Mouse (Mus musculus): ENCODE measurements at regions not wholly inside any gene's neighbourhood (a gene's known extent, or its start where the extent isn't known, plus 50 kb on each side); places are given as distances from the start of the nearest gene placed in this dataset.
A peak's percentile ranks its signal among the peaks of the same experiment; 100 is the strongest.

- peak; percentile 75 for TF ChIP-seq CTCF (IDR thresholded peaks at IDR 0.05; ENCODE audit: low read depth)
- Histone ChIP-seq H3K9ac (no peak overlapping the region), H3K4me3 (ENCODE audit: low read depth, low read length) (no peak overlapping the region), H3K4me1 (ENCODE audit: insufficient read depth) (0 out of 2 replicates have a peak, but pooled peaks cover 3% of the 10 kb centered on the region), H3K9me3 (ENCODE audit: low read length) (no peaks in the 10 kb centered on the region), H3K27ac (ENCODE audit: low read depth, low read length) (no peak overlapping the region), H3K4me2 (ENCODE audit: low read depth) (no peak overlapping the region), H3K36me3 (ENCODE audit: insufficient read depth) (no peaks in the 10 kb centered on the region), H3K27me3 (ENCODE audit: insufficient read depth, low read length) (no peaks in the 10 kb centered on the region)
- 30% methylated on average over 7 of the region's 7 CpGs for WGBS
- 0 out of 2 replicates have a peak, but pooled peaks have one; percentile 38 for ATAC-seq
- DNase-seq, result peak; percentile 70
These were observed 154.8 kb upstream of the Gmds start for GRCm38 (mm10) chr13:32493309-32493708.

- peak; percentile 5 for DNase-seq
- no peak for ATAC-seq
- 57% methylated on average over 7 of the region's 7 CpGs for WGBS
- no peak for TF ChIP-seq CTCF (IDR thresholded peaks at IDR 0.05; ENCODE audit: low read depth)
- Histone ChIP-seq H3K36me3 (ENCODE audit: insufficient read depth) (no peaks in the 10 kb centered on the region), H3K9me3 (ENCODE audit: low read length) (no peaks in the 10 kb centered on the region), H3K4me3 (ENCODE audit: low read depth, low read length) (no peak overlapping the region), H3K27ac (ENCODE audit: low read depth, low read length) (no peak overlapping the region), H3K9ac (no peak overlapping the region), H3K4me2 (ENCODE audit: low read depth) (no peak overlapping the region), H3K27me3 (ENCODE audit: insufficient read depth, low read length) (no peaks in the 10 kb centered on the region), H3K4me1 (ENCODE audit: insufficient read depth) (0 out of 2 replicates have a peak, but pooled peaks cover 3% of the 10 kb centered on the region)
These were observed 154.0 kb upstream of the Gmds start for GRCm38 (mm10) chr13:32492566-32492965.

DNA sequence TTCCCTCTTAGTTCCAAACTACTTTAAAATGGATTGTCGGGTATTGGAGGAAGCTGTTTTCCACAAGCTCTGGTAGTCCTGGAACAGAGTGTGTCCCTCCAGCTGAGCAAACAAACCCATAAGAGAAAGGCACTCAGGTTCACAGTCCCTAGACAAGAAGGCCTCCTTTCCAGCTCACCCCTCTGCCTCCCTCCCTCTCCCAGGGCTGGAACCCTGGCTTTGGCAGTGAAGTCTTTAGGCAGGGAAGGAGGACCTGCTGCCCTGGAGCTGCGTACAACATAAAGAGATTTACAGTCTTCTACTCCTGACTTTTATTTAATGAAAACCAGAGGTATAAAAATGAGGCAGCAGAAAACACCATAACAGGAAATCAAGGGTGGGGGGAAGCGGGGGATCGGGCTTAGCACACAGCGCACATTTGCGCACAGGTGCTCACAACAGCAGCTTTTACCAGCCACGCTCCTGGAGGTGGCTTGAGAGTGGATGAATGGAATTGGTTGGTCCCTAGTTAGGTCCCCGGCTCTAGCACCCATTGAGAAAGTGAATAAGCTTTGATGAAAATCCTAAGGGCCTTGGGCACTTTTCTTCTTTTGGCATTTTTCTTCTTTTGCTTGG is 143.0 kb upstream of the Gmds start:
- no peak for TF ChIP-seq CTCF (IDR thresholded peaks at IDR 0.05; ENCODE audit: low read depth)

DNA sequence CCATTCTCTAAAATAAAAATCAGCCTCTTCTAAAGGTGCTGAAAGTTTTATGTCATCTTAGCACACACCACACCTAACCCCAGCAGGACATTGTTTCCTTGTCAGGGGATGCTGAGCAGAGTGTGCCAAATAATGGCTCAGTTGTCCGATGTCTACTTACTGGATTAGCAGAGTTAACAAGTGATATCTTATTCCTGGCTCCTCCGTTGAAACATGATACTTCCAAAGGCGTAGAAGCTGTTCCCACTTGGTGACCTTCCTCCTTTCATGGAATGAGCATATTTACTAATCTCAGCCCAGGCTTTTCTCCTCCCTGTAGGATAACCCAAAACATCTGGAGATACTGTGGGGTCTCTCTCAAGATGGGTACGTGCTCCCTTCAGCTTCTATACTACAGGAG is 141.5 kb upstream of the Gmds start:
- Histone ChIP-seq H3K27ac (ENCODE audit: low read depth, low read length) (no peak overlapping the region), H3K9ac (no peak overlapping the region), H3K4me3 (ENCODE audit: low read depth, low read length) (no peak overlapping the region), H3K4me1 (ENCODE audit: insufficient read depth) (no peaks in the 10 kb centered on the region), H3K36me3 (ENCODE audit: insufficient read depth) (no peaks in the 10 kb centered on the region), H3K4me2 (ENCODE audit: low read depth) (no peak overlapping the region), H3K9me3 (ENCODE audit: low read length) (no peaks in the 10 kb centered on the region), H3K27me3 (ENCODE audit: insufficient read depth, low read length) (no peaks in the 10 kb centered on the region)
- DNase-seq (no peak), ATAC-seq (no peak)
- 68% methylated on average over 4 of the region's 4 CpGs for WGBS
- TF ChIP-seq CTCF (IDR thresholded peaks at IDR 0.05; ENCODE audit: low read depth), result no peak

More for the DNA sequence above, 143.0 kb upstream of the Gmds start:
- Histone ChIP-seq H3K27ac (ENCODE audit: low read depth, low read length) (no peak overlapping the region), H3K4me1 (ENCODE audit: insufficient read depth) (no peaks in the 10 kb centered on the region), H3K9ac (no peak overlapping the region), H3K9me3 (ENCODE audit: low read length) (no peaks in the 10 kb centered on the region), H3K4me3 (ENCODE audit: low read depth, low read length) (no peak overlapping the region), H3K36me3 (ENCODE audit: insufficient read depth) (no peaks in the 10 kb centered on the region), H3K4me2 (ENCODE audit: low read depth) (no peak overlapping the region), H3K27me3 (ENCODE audit: insufficient read depth, low read length) (no peaks in the 10 kb centered on the region)
- DNase-seq (no peak), ATAC-seq (no peak)
- WGBS, result 79% methylated on average over 8 of the region's 8 CpGs

DNA sequence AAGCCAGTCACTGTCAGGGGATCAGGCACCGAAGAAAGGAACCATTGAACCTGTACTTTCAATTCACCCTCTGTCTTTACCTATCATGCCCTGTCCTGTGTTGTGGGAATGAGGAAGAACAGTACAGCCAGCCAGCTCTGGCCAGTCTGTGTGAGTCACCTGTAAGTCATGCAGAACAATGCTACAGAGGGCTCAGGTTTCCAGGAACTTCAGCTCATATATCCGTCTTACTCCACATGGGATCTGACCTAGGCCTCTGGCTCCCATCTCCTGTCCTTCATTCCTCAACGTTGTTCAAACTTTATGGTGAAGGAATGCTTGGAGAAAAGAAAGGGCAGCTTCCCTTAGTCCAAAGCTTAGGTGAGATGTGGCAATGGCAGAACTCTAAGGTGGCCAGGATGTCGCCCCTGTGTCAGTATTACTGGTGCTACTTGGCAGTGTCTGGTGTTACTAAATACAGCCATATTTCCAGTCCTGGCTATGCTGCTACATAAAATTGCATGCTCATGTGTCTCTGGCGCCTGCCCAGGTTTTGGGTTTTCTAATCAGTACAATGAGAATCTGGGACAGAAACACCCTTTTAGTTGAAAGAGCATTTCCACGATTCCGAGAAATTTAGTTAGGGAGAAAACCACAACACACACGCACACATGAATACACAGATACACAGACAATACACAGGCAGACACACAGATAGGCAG is 140.7 kb upstream of the Gmds start:
- Histone ChIP-seq H3K4me1 (ENCODE audit: insufficient read depth) (no peaks in the 10 kb centered on the region), H3K4me3 (ENCODE audit: low read depth, low read length) (no peak overlapping the region), H3K36me3 (ENCODE audit: insufficient read depth) (no peaks in the 10 kb centered on the region), H3K27ac (ENCODE audit: low read depth, low read length) (no peak overlapping the region), H3K4me2 (ENCODE audit: low read depth) (no peak overlapping the region), H3K9ac (no peak overlapping the region), H3K27me3 (ENCODE audit: insufficient read depth, low read length) (no peaks in the 10 kb centered on the region), H3K9me3 (ENCODE audit: low read length) (no peaks in the 10 kb centered on the region)
- DNase-seq (no peak), ATAC-seq (no peak)
- no peak for TF ChIP-seq CTCF (IDR thresholded peaks at IDR 0.05; ENCODE audit: low read depth)
- 75% methylated on average over 8 of the region's 8 CpGs for WGBS

GRCm38 (mm10) chr13:32465787-32466186 is 127.2 kb upstream of the Gmds start:
- Histone ChIP-seq H3K36me3 (ENCODE audit: insufficient read depth) (no peaks in the 10 kb centered on the region), H3K9ac (no peak overlapping the region), H3K4me3 (ENCODE audit: low read depth, low read length) (no peak overlapping the region), H3K27ac (ENCODE audit: low read depth, low read length) (no peak overlapping the region), H3K4me1 (ENCODE audit: insufficient read depth) (no peaks in the 10 kb centered on the region), H3K4me2 (ENCODE audit: low read depth) (no peak overlapping the region), H3K9me3 (ENCODE audit: low read length) (no peaks in the 10 kb centered on the region), H3K27me3 (ENCODE audit: insufficient read depth, low read length) (no peaks in the 10 kb centered on the region)
- ATAC-seq, result no peak
- no peak for DNase-seq
- no peak for TF ChIP-seq CTCF (IDR thresholded peaks at IDR 0.05; ENCODE audit: low read depth)
- 18% methylated on average over 5 of the region's 5 CpGs for WGBS

GRCm38 (mm10) chr13:32465041-32465682 is 126.6 kb upstream of the Gmds start:
- H3K4me2 ChIP-seq (ENCODE audit: low read depth), result no peak overlapping the region
- no peaks in the 10 kb centered on the region for H3K4me1 ChIP-seq (ENCODE audit: insufficient read depth)
- H3K27me3 ChIP-seq (ENCODE audit: insufficient read depth, low read length), result no peaks in the 10 kb centered on the region
- no peak for TF ChIP-seq CTCF (IDR thresholded peaks at IDR 0.05; ENCODE audit: low read depth)
- ATAC-seq (no peak), DNase-seq (no peak)
- no peak overlapping the region for H3K9ac ChIP-seq
- no peaks in the 10 kb centered on the region for H3K36me3 ChIP-seq (ENCODE audit: insufficient read depth)
- 92% methylated on average over 6 of the region's 6 CpGs for whole genome bisulfite sequencing
- H3K4me3 ChIP-seq (ENCODE audit: low read depth, low read length), result no peak overlapping the region
- no peak overlapping the region for H3K27ac ChIP-seq (ENCODE audit: low read depth, low read length)
- H3K9me3 ChIP-seq (ENCODE audit: low read length), result no peaks in the 10 kb centered on the region

All from forebrain, postnatal 0 days (tissue).